In genomic region chr6:15720818-15721715, GRCm38 (mm10) we compare ENCODE assay signal across 8 mouse cellular contexts. TPM values are rescaled to one million over a fixed set of nuclear protein-coding genes. Genes with fewer than 3 reads are reported as not detected.
A peak's percentile ranks its signal among the peaks of the same experiment; 100 is the strongest.
DNase-seq lines count a peak whose midpoint lies in the region; ATAC-seq and TF ChIP-seq lines count a peak whose summit lies in the region.

No protein-coding gene starts in this region.

- H3K4me1 ChIP-seq in heart, embryonic 10.5 days: 0 out of 2 replicates have a peak, but pooled peaks cover 6% of the 10 kb centered on the region
- peaks cover 18% of the 10 kb centered on the region for H3K4me1 ChIP-seq in lung, embryonic 16.5 days (replicated peaks; ENCODE audit: control insufficient read depth, insufficient read depth, low read length)
- peaks cover 12% of the 10 kb centered on the region; the same call in 1 of the 2 replicates for H3K4me1 ChIP-seq in olfactory bulb, adult 2 months (ENCODE audit: control insufficient read depth, insufficient read depth, low read length)

- peak overlapping the region; percentile 83 for H3K4me3 ChIP-seq in heart, embryonic 10.5 days
- H3K4me3 ChIP-seq in lung, embryonic 16.5 days (ENCODE audit: low read length): peak overlapping the region; percentile 92
- peak overlapping the region; percentile 59 for H3K4me3 ChIP-seq in olfactory bulb, adult 2 months (ENCODE audit: insufficient read depth, low read depth, low read length)

- H3K9me3 ChIP-seq in heart, embryonic 10.5 days: no peaks in the 10 kb centered on the region
- H3K9me3 ChIP-seq in lung, embryonic 16.5 days (ENCODE audit: control insufficient read depth, low read length): no peaks in the 10 kb centered on the region

- TF ChIP-seq CTCF in olfactory bulb, adult 2 months (IDR thresholded peaks at IDR 0.05; ENCODE audit: insufficient read depth, low read depth, low read length): no peak

- peak overlapping the region; percentile 95 for H3K27ac ChIP-seq in heart, embryonic 10.5 days
- H3K27ac ChIP-seq in lung, embryonic 16.5 days (ENCODE audit: low read length): peak overlapping the region; percentile 98
- no peak overlapping the region for H3K27ac ChIP-seq in olfactory bulb, adult 2 months (ENCODE audit: insufficient read depth, low read depth, low read length)

- intact Hi-C loops in left cerebral cortex, postnatal 36 days (cut with DNase I): no loop called here

- H3K4me2 ChIP-seq in lung, embryonic 16.5 days (ENCODE audit: low read depth, low read length): peak overlapping the region; percentile 73

- H3K9ac ChIP-seq in lung, embryonic 16.5 days (ENCODE audit: low read length): peak overlapping the region; percentile 99

- peak; percentile 80 for ATAC-seq in lung, embryonic 16.5 days (ENCODE audit: low read depth)

- TF ChIP-seq POLR2A in olfactory bulb, adult 2 months (IDR thresholded peaks at IDR 0.05; ENCODE audit: insufficient read depth, low read depth, low read length): no peak

- peak; percentile 5 to 28 for DNase-seq in left cerebral cortex, postnatal 36 days (ENCODE audit: low spot score in 2 of 2)
- DNase-seq in left cerebral cortex, adult 8-10 months (ENCODE audit: low spot score in 2 of 2): no peak
- DNase-seq in embryo, embryonic 9.5 days (ENCODE audit: extremely low spot score): peak; percentile 73
- DNase-seq in heart, embryonic 10.5 days (ENCODE audit: low spot score): no peak
- DNase-seq in kidney, adult 8-10 months: peak; percentile 60 to 70
- peak; percentile 64 for DNase-seq in thymus, postnatal 25 days

- under 1% methylated on average over 60 of the region's 60 CpGs for WGBS in heart, embryonic 10.5 days
- WGBS in lung, embryonic 16.5 days: under 1% methylated on average over 60 of the region's 60 CpGs
- under 1% methylated on average over 60 of the region's 60 CpGs for WGBS in olfactory bulb, adult 2 months

- no peaks in the 10 kb centered on the region for H3K27me3 ChIP-seq in heart, embryonic 10.5 days (ENCODE audit: insufficient read depth, poor library complexity, severe bottlenecking)
- no peaks in the 10 kb centered on the region for H3K27me3 ChIP-seq in lung, embryonic 16.5 days (ENCODE audit: control insufficient read depth, insufficient read depth, low read depth, low read length)

- H3K36me3 ChIP-seq in heart, embryonic 10.5 days: no peaks in the 10 kb centered on the region
- H3K36me3 ChIP-seq in lung, embryonic 16.5 days (ENCODE audit: control insufficient read depth, insufficient read depth, low read length): no peaks in the 10 kb centered on the region

RNA-seq across cellular contexts. Expression of gene Mdfic, which starts 0.6 kb away (rescaled TPM):
- total RNA-seq in left cerebral cortex, postnatal 36 days (2021): 1 to 10 TPM; 2.7 to 2.8 TPM
- total RNA-seq in left cerebral cortex, adult 8-10 months (2022): 1 to 10 TPM; 3.6 to 6.1 (median 4.0) TPM
- 4.9 and 6.3 TPM in 2 replicates for polyA plus RNA-seq in heart, embryonic 10.5 days (2016; fragmentation: Nextera tagmentation; extraction: Ambion mirVana)
- 8.4 and 9.4 TPM in 2 replicates for polyA plus RNA-seq in lung, embryonic 16.5 days (2015; fragmentation: Nextera tagmentation; extraction: Ambion mirVana)
- polyA plus RNA-seq in olfactory bulb, adult 2 months (2012; ENCODE audit: insufficient read depth, insufficient read length, low replicate concordance, missing spikeins): not detected in 2 replicates

Comparison
In these comparisons a context has a peak if more than half of its experiments do, and no peak if none do; other contexts are left out.
1. DNase-seq: peak in left cerebral cortex, postnatal 36 days (2 of 2), embryo, embryonic 9.5 days (single experiment), kidney, adult 8-10 months (2 of 2) and thymus, postnatal 25 days (single experiment); none in left cerebral cortex, adult 8-10 months (0 of 2) and heart, embryonic 10.5 days (single experiment).
2. Peak in every context shown above with its lines, with median percentiles within 50 percentile points of each other: H3K4me3 ChIP-seq.